Mouse (Mus musculus) embryo, embryonic 11 days (tissue): ENCODE measurements around the gene Lipc.

ENCODE experiments used
- DNase-seq: peaks from one replicate; pipeline ENCODE4 v3.0.0-alpha.2; 2015

The Lipc gene

GRCm38 (mm10) chr9:70911163-70911562 is 40.9 kb downstream of the Lipc start:
- no peak for DNase-seq

- DNase-seq, result no peak
These were observed 41.7 kb downstream of the Lipc start for GRCm38 (mm10) chr9:70910351-70910750.

- no peak for DNase-seq
These were observed 49.0 kb downstream of the Lipc start for GRCm38 (mm10) chr9:70902821-70903730.

- no peak for DNase-seq
These were observed 57.8 kb downstream of the Lipc start for GRCm38 (mm10) chr9:70894201-70894600.

- no peak for DNase-seq
These were observed 58.5 kb downstream of the Lipc start for GRCm38 (mm10) chr9:70893526-70893925.

- DNase-seq, result no peak
These were observed 59.4 kb downstream of the Lipc start for GRCm38 (mm10) chr9:70892627-70893026.

GRCm38 (mm10) chr9:70891431-70892133 is 60.4 kb downstream of the Lipc start:
- peak; percentile 21 for DNase-seq

- DNase-seq, result no peak
These were observed 61.3 kb downstream of the Lipc start for GRCm38 (mm10) chr9:70890736-70891135.

GRCm38 (mm10) chr9:70888969-70889368 is 63.1 kb downstream of the Lipc start:
- no peak for DNase-seq

- DNase-seq, result no peak
These were observed 63.5 kb downstream of the Lipc start for GRCm38 (mm10) chr9:70888556-70888955.

GRCm38 (mm10) chr9:70881982-70882381 is 70.0 kb downstream of the Lipc start:
- no peak for DNase-seq

- DNase-seq, result no peak
These were observed 73.2 kb downstream of the Lipc start for GRCm38 (mm10) chr9:70878823-70879222.

GRCm38 (mm10) chr9:70878157-70878556 is 73.9 kb downstream of the Lipc start:
- DNase-seq, result no peak

GRCm38 (mm10) chr9:70875490-70875889 is 76.5 kb downstream of the Lipc start:
- no peak for DNase-seq

GRCm38 (mm10) chr9:70875059-70875458 is 77.0 kb downstream of the Lipc start:
- DNase-seq, result no peak

GRCm38 (mm10) chr9:70872675-70873074 is 79.4 kb downstream of the Lipc start:
- no peak for DNase-seq

- DNase-seq, result no peak
These were observed 81.7 kb downstream of the Lipc start for GRCm38 (mm10) chr9:70870326-70870725.

GRCm38 (mm10) chr9:70869169-70869873 is 82.7 kb downstream of the Lipc start:
- DNase-seq, result no peak

- no peak for DNase-seq
These were observed 84.6 kb downstream of the Lipc start for GRCm38 (mm10) chr9:70867381-70867780.

GRCm38 (mm10) chr9:70864039-70864438 is 88.0 kb downstream of the Lipc start:
- no peak for DNase-seq

- peak; percentile 60 for DNase-seq
These were observed 88.7 kb downstream of the Lipc start for GRCm38 (mm10) chr9:70863299-70863698.

GRCm38 (mm10) chr9:70859233-70859632 is 92.8 kb downstream of the Lipc start:
- peak; percentile 31 for DNase-seq

GRCm38 (mm10) chr9:70855868-70856267 is 96.2 kb downstream of the Lipc start:
- no peak for DNase-seq
